Mouse (Mus musculus) central nervous system, embryonic 18 days (tissue): ENCODE measurements around the gene Ebi3. TPM values are rescaled to one million over a fixed set of nuclear protein-coding genes. Genes with fewer than 3 reads are reported as not detected.

Source experiments
- polyA plus RNA-seq: library from polyadenylated mRNA; depleted of rRNA; stranded (reverse); fragments of >200 nt; gene quantifications from 2 replicates; pipeline ENCODE4 v1.2.3, GENCODE M21; 2012; rRNA removed

Gene Ebi3
- polyA plus RNA-seq = 6.0 and 6.1 TPM in 2 replicates

DNA sequence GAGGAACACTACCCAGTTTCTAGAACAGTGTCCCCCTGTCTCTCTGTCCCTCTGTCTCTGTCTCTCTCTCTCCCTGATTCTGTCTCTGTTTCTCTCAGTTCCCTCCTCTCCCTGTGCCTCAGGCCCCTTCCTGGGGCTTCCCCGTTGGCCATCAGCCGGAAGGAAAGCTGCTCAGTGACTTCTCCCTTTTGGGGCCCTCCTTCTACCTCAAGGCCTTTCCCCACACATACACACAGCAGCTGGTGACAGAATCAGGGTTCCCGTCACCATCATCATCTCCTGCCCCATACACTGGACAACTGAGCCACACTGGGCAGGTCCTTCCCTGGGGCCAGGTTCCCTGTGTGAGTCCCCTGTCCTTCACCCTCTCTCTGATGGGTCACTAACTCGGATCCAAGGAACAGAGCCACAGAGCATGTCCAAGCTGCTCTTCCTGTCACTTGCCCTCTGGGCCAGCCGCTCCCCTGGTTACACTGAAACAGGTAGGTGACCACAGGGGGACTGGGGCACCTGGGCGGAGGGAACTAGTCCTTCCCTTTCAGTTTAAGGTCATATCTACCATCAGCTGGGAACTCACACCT lies at the start of gene Ebi3:
Ebi3 (plus strand) TSS at position 194 of the 581 bp plus-strand sequence.

DNA sequence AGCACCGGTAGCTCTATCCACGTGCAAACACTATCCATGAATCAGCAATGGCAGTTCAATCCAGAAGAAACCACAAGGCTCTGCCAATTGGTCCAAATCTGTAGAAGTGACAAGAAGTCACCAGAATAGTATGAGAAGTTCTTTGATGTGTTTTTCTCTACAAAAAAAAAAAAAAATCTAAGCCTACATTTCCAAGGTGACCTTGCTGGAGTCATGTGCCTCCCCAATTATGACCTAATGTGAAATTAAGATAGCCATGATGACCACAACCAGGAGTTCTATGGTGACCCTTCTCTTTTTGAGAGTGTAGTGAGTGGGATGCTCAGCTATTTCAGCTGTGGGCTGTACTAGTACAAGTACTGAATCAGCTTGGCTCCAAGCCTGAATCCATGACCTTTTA lies 3.0 kb upstream of the Ebi3 start, which contains the start of gene Zfp119b:
Zfp119b (minus strand) TSS at position 101 of the 400 bp plus-strand sequence.

DNA sequence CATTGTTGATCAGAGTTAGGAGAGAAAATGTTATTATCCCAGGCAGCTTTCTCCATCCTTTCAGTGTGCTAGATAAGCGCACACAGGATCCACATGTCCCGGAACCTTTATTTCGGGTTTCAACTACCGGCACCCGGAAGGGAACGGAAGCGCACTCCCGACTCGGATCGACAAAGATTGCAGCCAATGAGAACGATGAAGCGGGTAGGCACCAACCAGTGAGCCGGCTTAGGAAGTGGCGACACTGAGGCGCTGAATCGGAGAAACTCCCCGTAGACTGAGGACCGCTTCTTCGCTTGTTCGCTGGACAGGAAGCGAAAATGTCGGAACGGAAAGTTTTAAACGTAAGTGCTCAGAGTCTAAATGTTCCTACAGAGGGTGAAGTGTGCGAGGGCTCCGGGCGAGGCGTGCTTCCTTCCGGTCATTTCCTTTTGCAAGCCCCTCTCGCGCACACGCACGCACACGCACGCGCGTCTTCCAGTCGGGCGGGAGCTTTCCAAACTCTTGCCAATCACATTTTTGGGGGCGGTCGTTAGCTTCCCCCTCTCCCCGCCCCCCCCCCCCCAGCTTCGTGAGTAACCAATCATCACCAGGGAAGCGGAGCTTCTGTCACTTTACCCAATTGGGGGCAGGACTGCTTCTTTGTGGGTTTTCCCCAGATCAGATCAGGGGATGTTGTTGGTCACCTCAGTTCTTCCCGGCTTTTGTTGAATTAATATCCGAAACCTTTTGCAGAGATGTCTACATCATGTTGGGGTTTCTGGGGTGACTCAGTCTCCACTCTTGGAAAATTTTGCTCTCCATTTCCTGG lies 6.7 kb downstream of the Ebi3 start, which contains the start of gene Yju2:
Yju2 (plus strand) TSS at position 182 of the 811 bp plus-strand sequence.

DNA sequence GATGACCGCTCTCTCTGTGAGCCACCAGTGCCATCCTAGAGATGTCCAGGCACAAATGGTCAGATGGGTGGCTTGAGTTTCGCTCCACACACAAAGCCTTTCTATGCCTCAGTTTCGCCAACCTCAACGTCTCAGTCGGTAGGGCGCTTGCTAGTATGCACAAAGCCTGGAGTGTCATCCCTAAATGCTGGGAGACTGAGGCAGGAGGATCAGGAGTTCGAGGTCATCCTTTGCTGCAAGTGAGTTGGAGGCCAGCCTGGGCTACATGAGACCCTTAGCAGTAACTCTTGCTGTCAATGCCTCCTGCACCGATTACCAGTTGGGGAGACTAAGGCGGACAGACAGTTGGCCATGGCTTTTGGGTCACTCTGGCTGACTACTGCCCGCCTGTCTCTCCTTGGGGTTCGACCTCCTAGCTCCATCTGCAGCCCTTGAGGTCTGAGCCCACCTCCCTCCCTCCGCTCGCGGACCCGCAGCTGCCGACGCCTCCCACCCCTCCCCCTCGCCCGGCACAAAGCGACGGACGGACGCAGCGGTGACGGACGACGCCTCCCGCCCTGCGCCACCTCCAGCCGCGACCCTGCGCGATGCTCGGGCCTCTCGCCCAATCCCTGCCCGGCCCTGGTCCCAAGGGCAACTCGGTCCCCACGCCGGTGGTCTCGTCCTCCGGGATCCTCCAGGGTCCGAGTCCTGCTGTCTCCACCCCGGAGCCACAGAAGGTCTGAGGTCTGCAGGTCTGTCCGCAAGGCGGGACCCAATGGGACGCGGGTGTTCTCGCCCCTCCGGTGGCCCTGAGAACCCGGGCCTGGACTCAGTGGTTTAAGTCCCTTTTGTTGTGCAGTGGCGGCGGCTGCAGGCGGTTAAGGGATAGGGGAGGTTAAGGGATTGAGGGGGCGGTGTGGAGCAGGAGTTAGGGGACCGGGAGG lies 17.8 kb downstream of the Ebi3 start, which contains the start of gene Shd:
Shd (plus strand) TSS at position 502 of the 926 bp plus-strand sequence.

DNA sequence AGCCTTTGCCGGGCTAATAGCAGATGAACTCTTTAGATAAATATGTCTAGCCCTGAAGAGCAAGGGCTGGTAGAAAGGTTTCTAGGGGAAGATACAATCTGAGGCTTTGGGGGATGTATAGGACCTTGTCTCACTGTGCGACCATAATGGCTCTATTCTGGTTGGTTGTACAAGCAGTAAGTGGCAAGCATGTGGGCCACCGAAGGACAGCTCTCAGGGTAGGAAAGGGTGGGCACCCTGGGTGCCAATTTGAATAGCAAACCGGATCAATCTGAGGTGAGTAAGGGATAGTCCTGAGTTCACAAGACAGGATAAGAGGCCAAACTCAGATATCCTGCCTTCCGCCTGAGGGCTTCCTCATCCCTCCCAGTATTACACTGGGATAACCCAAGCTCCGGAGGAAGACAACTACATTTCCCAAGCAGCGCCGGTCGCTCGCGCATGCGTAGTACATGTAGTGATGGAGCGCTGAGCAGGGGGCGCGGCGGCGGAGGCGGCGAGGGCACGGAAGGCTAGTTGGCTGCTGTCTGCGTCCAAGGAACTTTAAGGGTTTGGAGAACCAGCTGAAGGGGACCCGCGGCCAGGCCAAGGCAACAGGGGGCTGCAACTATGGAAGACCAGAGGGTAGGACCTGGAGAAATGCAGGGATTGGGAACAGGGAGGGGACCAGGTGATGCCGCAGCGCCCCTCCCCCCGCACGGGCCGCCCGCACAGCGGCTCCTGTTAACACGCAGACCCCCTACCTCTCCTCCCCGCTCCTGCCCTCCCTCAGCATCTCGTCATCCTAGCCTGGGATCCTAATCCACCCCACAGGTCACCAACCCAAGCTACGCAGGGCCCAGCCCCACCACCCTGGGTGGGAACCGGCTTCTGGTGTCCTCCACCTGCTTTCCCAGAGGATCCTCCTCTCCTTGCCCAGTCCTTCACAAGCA lies 33.9 kb downstream of the Ebi3 start, which contains the start of gene Fsd1:
Fsd1 (plus strand) TSS at position 480 of the 932 bp plus-strand sequence.

DNA sequence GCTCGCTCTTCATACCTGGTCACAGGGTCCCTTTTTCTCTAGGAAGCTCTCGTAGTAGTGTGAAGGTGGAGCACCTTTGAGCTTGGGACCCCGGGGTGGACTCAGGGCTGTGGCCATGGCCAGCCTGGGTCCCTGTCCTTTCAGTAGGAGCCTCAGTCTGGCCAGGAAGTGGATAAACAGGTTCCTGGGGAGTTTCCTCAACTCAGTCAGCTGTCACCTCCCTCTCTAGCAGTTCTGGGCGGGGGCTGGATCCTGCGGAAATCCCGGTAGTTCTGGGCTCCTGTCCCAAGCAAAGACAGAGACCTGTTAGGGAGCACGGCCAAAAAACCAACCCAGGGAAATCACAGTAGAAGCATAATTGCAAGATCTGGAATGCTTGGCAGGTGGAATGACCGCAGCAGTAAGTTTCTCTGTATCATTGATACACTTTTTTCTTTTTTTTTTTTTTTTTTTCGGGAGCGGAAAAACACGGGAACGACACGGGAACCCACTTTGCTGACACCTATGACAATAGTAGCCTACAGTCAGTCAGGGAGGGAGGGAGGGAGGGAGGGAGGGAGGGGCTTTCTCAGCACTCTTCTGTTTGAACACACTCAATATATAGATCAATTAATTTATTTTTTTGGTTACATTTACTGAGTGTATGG lies 53.1 kb downstream of the Ebi3 start, which contains the start of the genes Stap2 and Mpnd:
Stap2 (minus strand) TSS at position 170 of the 647 bp plus-strand sequence.
Mpnd (plus strand) TSS at position 297 of the 647 bp plus-strand sequence.

Other genes with a start within 250 kb of the Ebi3 start
- gene Pot1b, start 240.0 kb upstream of the Ebi3 start, polyA plus RNA-seq = 14.0 and 14.7 TPM in 2 replicates
- gene Adgre4, start 202.7 kb upstream of the Ebi3 start, polyA plus RNA-seq = 0.08 TPM in 2 replicates
- gene Zfp119a, start 73.7 kb upstream of the Ebi3 start, polyA plus RNA-seq = 4.8 and 5.3 TPM in 2 replicates
- 8.7 and 9.5 TPM in 2 replicates for gene Zfp959, start 60.5 kb upstream of the Ebi3 start, polyA plus RNA-seq
- gene Zfp119b, start 3.1 kb upstream of the Ebi3 start, polyA plus RNA-seq = 3.4 TPM in 2 replicates
- 12.9 and 13.3 TPM in 2 replicates for gene Yju2, start 6.5 kb downstream of the Ebi3 start, polyA plus RNA-seq
- gene Shd, start 17.8 kb downstream of the Ebi3 start, polyA plus RNA-seq = 179 and 193 TPM in 2 replicates
- 171 and 177 TPM in 2 replicates for gene Fsd1, start 33.9 kb downstream of the Ebi3 start, polyA plus RNA-seq
- 6.9 and 7.3 TPM in 2 replicates for gene Stap2, start 52.9 kb downstream of the Ebi3 start, polyA plus RNA-seq
- 185 and 189 TPM in 2 replicates for gene Mpnd, start 53.1 kb downstream of the Ebi3 start, polyA plus RNA-seq
- 86.0 and 90.7 TPM in 2 replicates for gene Sh3gl1, start 84.0 kb downstream of the Ebi3 start, polyA plus RNA-seq
- 5.3 TPM in 2 replicates for gene Chaf1a, start 87.8 kb downstream of the Ebi3 start, polyA plus RNA-seq
- 105 and 110 TPM in 2 replicates for gene Ubxn6, start 122.4 kb downstream of the Ebi3 start, polyA plus RNA-seq
- gene Hdgfl2, start 127.0 kb downstream of the Ebi3 start, polyA plus RNA-seq = 124 and 126 TPM in 2 replicates
- gene Plin4, start 157.2 kb downstream of the Ebi3 start, polyA plus RNA-seq = 0.66 and 0.68 TPM in 2 replicates
- 1.9 and 2.1 TPM in 2 replicates for gene Plin5, start 165.0 kb downstream of the Ebi3 start, polyA plus RNA-seq
- gene Lrg1, start 169.4 kb downstream of the Ebi3 start, polyA plus RNA-seq = 0.06 and 0.41 TPM in 2 replicates
- 45.5 and 51.8 TPM in 2 replicates for gene Sema6b, start 187.7 kb downstream of the Ebi3 start, polyA plus RNA-seq
- 9.4 and 10.4 TPM in 2 replicates for gene Tnfaip8l1, start 209.8 kb downstream of the Ebi3 start, polyA plus RNA-seq
- gene Mydgf, start 231.3 kb downstream of the Ebi3 start, polyA plus RNA-seq = 47.7 and 52.9 TPM in 2 replicates